Mouse (Mus musculus) layer of hippocampus, postnatal 10 days (tissue): Measurements from ENCODE around the gene Fam170b. TPM values are rescaled to one million over a fixed set of nuclear protein-coding genes. Genes with fewer than 3 reads are reported as not detected.

Experiments used
- DNase-seq, 2 experiments: peaks; one replicate each; pipeline ENCODE4 v3.0.0; 2021; ENCODE audit warnings: low spot score in 2 of 2
- long read RNA-seq: library from polyadenylated mRNA; stranded (forward); transcript quantifications from one replicate; pipeline ENCODE4 v2.0.0, GENCODE M21; 2023
- total RNA-seq, 2 experiments: library from RNA; stranded (reverse); gene quantifications; 2 replicates each; pipeline ENCODE4 v1.2.3; 2021

The Fam170b gene
- not detected for total RNA-seq
- long read RNA-seq = 0 reads

GRCm38 (mm10) chr14:32833847-32834246 lies at the start of gene Fam170b:
Gene Fam170b (plus strand): TSS chr14:32833962.
- DNase-seq = no peak

- no peak for DNase-seq
These were observed 49.5 kb upstream of the Fam170b start for GRCm38 (mm10) chr14:32784130-32784747.

GRCm38 (mm10) chr14:32784748-32785134 lies 49.0 kb upstream of the Fam170b start:
- no peak for DNase-seq

- DNase-seq = no peak
These were observed 48.1 kb upstream of the Fam170b start, which contains the start of gene Tmem273 for GRCm38 (mm10) chr14:32785556-32786130. Gene Tmem273 (plus strand): TSS chr14:32785963.

- DNase-seq = no peak
These were observed 46.1 kb upstream of the Fam170b start for GRCm38 (mm10) chr14:32787691-32788090.

GRCm38 (mm10) chr14:32796375-32796774 lies 37.4 kb upstream of the Fam170b start:
- DNase-seq = no peak

GRCm38 (mm10) chr14:32797803-32798202 lies 36.0 kb upstream of the Fam170b start:
- DNase-seq = no peak

GRCm38 (mm10) chr14:32798355-32798754 lies 35.4 kb upstream of the Fam170b start:
- no peak for DNase-seq

GRCm38 (mm10) chr14:32800048-32800447 lies 33.7 kb upstream of the Fam170b start:
- DNase-seq = no peak

GRCm38 (mm10) chr14:32801016-32801661 lies 32.6 kb upstream of the Fam170b start:
- DNase-seq = peak; percentile 32 to 46

GRCm38 (mm10) chr14:32801662-32802024 lies 32.1 kb upstream of the Fam170b start:
- DNase-seq = no peak

- no peak for DNase-seq
These were observed 23.7 kb upstream of the Fam170b start for GRCm38 (mm10) chr14:32810111-32810510.

GRCm38 (mm10) chr14:32812429-32812828 lies 21.3 kb upstream of the Fam170b start:
- no peak for DNase-seq

- DNase-seq = no peak
These were observed 18.8 kb upstream of the Fam170b start for GRCm38 (mm10) chr14:32814961-32815360.

GRCm38 (mm10) chr14:32816533-32816932 lies 17.2 kb upstream of the Fam170b start:
- no peak for DNase-seq

GRCm38 (mm10) chr14:32817258-32817657 lies 16.5 kb upstream of the Fam170b start:
- no peak for DNase-seq

- no peak for DNase-seq
These were observed 14.5 kb upstream of the Fam170b start for GRCm38 (mm10) chr14:32819297-32819696.

- no peak for DNase-seq
These were observed 10.9 kb upstream of the Fam170b start for GRCm38 (mm10) chr14:32822812-32823211.

GRCm38 (mm10) chr14:32823861-32824260 lies 9.9 kb upstream of the Fam170b start:
- DNase-seq = no peak

- DNase-seq = no peak
These were observed 9.3 kb upstream of the Fam170b start for GRCm38 (mm10) chr14:32824267-32825150.

GRCm38 (mm10) chr14:32825426-32826032 lies 8.2 kb upstream of the Fam170b start:
- no peak for DNase-seq
